Mouse (Mus musculus): ENCODE results near the gene Tjp1.

- TF ChIP-seq CTCF (IDR thresholded peaks at IDR 0.05; ENCODE audit: low read depth) (no peak), EP300 (IDR thresholded peaks at IDR 0.05; ENCODE audit: low read depth) (no peak)
These were observed 97.2 kb downstream of the Tjp1 start for GRCm38 (mm10) chr7:65430401-65430800.
